Mouse (Mus musculus) testis, adult 2 months (tissue): ENCODE measurements around the gene Man1c1.

Experiments
- CTCF ChIP-seq: fragments of 200-500 bp; IDR thresholded peaks from 2 replicates; pipeline ENCODE4 v1.5.1; 2012; ENCODE audit warnings: low read depth, mild to moderate bottlenecking, inconsistent platforms, low read length, moderate library complexity; ENCODE audit not compliant: control insufficient read depth, insufficient read depth, insufficient replicate concordance
- POLR2A ChIP-seq: fragments of 200-500 bp; IDR thresholded peaks from 2 replicates; pipeline ENCODE4 v1.6.1; 2012; ENCODE audit warnings: low read depth, mild to moderate bottlenecking, inconsistent platforms, low read length, moderate library complexity; ENCODE audit not compliant: control insufficient read depth

GRCm38 (mm10) chr4:134569831-134570230, 134.3 kb downstream of the Man1c1 start:
- TF ChIP-seq POLR2A (no peak), CTCF (no peak)
